Mouse (Mus musculus): ENCODE data around the gene Racgap1. TPM values are rescaled to one million over a fixed set of nuclear protein-coding genes. Genes with fewer than 3 reads are reported as not detected.
A peak's percentile ranks its signal among the peaks of the same experiment; 100 is the strongest.

The Racgap1 gene
- polyA plus RNA-seq, 1 experiment from 2014 or later, result 69.2 TPM

DNA sequence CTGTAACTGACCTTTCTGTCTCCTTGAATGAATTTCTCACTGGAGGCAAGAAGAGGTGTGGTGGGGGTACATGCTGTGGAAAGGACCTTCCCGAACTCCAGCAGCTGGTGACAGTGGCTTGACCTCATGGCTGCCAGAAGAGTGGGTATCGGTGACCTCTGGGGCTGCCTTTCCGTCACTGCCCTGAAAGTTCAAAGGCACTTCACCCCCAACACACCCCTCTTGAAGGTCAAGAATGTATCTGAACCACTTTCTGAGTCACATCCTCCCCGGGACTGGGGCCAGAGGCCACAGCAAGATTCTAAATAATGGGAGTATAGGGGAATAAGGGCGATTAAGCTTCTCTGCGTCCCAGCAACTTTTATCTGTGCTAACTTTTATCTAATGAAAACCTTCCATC, 65.7 kb downstream of the Racgap1 start:
- Histone ChIP-seq H3K4me1 (replicated peaks) (peaks cover 9% of the 10 kb centered on the region; the same call in 1 of the 2 replicates), H3K9ac (no peak overlapping the region), H3K27ac (no peak overlapping the region), H3K4me2 (no peak overlapping the region), H3K36me3 (no peaks in the 10 kb centered on the region), H3K27me3 (peaks cover 99% of the 10 kb centered on the region), H3K9me3 (replicated peaks) (no peaks in the 10 kb centered on the region), H3K4me3 (replicated peaks) (no peak overlapping the region)
- WGBS (ENCODE audit: insufficient replicate concordance), result 50% methylated on average over 6 of the region's 6 CpGs
- no peak for ATAC-seq (ENCODE audit: low read depth)
- DNase-seq, result no peak

DNA sequence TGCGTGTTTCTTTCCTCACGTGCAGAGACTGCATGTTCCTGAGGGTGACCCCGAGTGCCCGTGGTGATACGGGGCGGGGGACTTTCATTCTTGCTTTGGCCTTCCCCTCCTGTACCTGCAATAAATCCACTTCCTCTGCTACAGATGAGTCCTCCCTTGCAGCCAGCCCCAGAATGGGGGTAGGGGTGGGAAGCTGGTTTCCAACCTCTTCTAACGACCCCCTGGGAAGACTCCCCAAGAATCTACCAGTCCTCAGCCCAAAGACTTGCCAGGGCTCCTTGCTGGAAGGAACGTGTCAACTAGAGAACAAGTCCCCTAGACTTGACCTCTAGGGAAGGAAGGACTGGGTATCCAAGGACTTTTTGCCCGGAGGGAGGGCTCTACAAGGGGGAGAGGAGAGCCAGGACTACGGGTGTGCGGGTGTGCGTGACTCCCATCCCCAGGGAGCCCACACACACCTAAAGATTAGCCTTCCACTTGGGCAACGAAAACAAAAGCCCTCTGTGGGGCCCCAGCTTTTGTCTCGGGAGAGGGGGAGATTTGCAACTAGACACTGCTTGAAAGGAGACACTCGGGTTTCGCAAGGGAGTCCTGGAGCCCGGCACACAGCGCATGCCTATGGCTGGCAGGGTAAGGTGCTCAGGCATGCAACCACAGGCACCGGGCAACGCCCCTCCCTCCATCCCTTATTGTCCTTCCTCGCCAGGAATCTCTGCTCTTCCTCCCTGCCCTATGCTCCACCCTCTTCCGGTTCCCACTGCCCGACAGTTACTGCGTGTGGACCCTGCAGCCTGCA, 66.9 kb downstream of the Racgap1 start:
- no peak overlapping the region for H3K27ac ChIP-seq
- no peak overlapping the region for H3K9ac ChIP-seq
- H3K9me3 ChIP-seq (replicated peaks), result no peaks in the 10 kb centered on the region
- H3K27me3 ChIP-seq, result peaks cover 98% of the 10 kb centered on the region
- no peak overlapping the region for H3K4me3 ChIP-seq (replicated peaks)
- WGBS (ENCODE audit: insufficient replicate concordance), result 3% methylated on average over 24 of the region's 24 CpGs
- no peak for ATAC-seq (ENCODE audit: low read depth)
- H3K4me2 ChIP-seq, result peak overlapping the region; percentile 6
- H3K4me1 ChIP-seq (replicated peaks), result peaks cover 9% of the 10 kb centered on the region; the same call in 1 of the 2 replicates
- no peak for DNase-seq
- H3K36me3 ChIP-seq, result no peaks in the 10 kb centered on the region

DNA sequence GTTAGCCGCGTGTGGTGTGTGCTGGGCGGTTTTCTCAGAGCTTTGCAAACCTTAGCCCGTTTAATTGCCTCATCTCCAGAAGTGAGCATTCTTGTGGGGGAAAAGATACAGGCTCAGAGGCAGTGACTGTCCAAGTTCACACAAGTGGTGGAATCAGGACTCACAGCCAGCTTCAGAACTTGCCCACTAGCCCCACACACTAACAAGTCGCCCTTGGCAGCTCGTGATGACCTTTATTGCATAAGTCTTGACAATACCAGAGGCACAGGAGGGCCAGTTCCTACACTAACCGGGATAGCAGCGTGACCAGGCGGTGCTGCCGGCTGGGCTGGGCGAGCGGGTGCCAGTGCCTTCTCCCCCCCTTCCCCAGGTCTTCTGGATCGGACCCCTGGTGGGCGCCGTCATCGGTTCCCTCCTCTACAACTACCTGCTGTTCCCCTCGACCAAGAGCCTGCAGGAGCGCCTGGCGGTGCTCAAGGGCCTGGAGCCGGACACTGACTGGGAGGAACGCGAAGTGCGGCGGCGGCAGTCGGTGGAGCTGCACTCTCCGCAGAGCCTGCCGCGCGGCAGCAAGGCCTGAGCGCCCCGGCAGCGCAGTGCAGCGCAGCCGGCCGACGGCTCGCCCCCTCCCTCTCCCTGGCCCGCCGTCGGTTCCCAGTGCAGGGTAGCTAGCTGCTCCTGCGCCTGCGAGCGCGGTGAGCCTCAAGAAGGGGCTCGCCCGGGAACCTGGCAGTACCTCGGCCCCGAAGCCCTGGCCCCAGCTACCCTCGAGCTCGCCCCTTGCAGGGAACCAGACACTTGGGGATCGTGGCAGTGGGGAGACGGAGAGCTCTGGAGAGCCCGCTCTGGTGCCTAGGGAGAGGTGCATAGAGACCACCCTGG, 67.8 kb downstream of the Racgap1 start:
- Histone ChIP-seq H3K36me3 (no peaks in the 10 kb centered on the region), H3K9me3 (replicated peaks) (no peaks in the 10 kb centered on the region), H3K9ac (no peak overlapping the region), H3K4me1 (replicated peaks) (peaks cover 9% of the 10 kb centered on the region; the same call in 1 of the 2 replicates), H3K4me3 (replicated peaks) (peak overlapping the region; percentile 14; the same call in 1 of the 2 replicates), H3K27me3 (peaks cover 98% of the 10 kb centered on the region), H3K4me2 (peak overlapping the region; percentile 41), H3K27ac (no peak overlapping the region)
- 4% methylated on average over 52 of the region's 54 CpGs for WGBS (ENCODE audit: insufficient replicate concordance)
- ATAC-seq (ENCODE audit: low read depth) (no peak), DNase-seq (no peak)

DNA sequence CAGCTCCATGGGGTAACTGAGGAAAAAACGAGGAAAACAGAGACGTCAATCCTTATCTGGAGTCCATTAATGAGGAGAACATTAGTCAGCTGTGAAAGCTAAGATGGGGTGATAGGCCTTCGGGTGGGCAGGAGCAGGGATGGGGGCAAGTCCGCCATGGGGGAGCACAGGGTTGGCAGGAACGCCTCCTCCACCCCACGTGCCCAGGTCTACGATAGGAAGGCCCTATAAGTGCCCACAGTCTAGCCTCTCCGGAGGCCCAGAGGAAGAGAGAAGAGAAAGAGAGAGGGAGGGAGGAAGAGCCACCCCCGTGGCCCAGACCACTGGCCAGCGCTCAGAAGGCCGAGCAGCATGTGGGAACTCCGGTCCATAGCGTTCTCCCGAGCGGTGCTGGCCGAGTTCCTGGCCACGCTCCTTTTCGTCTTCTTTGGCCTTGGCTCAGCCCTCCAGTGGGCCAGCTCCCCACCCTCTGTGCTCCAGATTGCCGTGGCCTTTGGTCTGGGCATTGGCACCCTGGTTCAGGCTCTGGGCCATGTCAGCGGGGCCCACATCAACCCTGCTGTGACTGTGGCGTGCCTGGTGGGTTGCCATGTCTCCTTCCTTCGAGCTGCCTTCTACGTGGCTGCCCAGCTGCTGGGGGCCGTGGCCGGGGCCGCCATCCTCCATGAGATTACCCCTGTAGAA, 72.5 kb downstream of the Racgap1 start, which contains the start of gene Aqp2:
Gene Aqp2, plus strand, starts transcription at position 254 of the 684 bp plus-strand sequence.
- ATAC-seq (ENCODE audit: low read depth) (no peak), DNase-seq (no peak)
- H3K27me3 ChIP-seq, result peaks cover 78% of the 10 kb centered on the region
- no peaks in the 10 kb centered on the region for H3K36me3 ChIP-seq
- H3K9me3 ChIP-seq (replicated peaks), result no peaks in the 10 kb centered on the region
- H3K9ac ChIP-seq, result no peak within 1 kb of the TSS
- H3K27ac ChIP-seq, result no peak within 1 kb of the TSS
- H3K4me3 ChIP-seq (replicated peaks), result no peak within 1 kb of the TSS
- no peak within 1 kb of the TSS for H3K4me2 ChIP-seq
- H3K4me1 ChIP-seq (replicated peaks), result no peaks in the 10 kb centered on the region
- WGBS (ENCODE audit: insufficient replicate concordance), result 67% methylated on average over 26 of the region's 26 CpGs

Other genes with a start within 250 kb of the Racgap1 start
- 0.85 and 1.1 TPM in 2 replicates for gene Nckap5l, start 193.9 kb downstream of the Racgap1 start, polyA plus RNA-seq (2015; fragmentation: Nextera tagmentation; extraction: Ambion mirVana)
- 7.3 and 7.4 TPM in 2 replicates for gene Bcdin3d, start 176.9 kb downstream of the Racgap1 start, polyA plus RNA-seq (2015; fragmentation: Nextera tagmentation; extraction: Ambion mirVana)
- gene Faim2, start 123.5 kb downstream of the Racgap1 start, polyA plus RNA-seq (2015; fragmentation: Nextera tagmentation; extraction: Ambion mirVana), result 0.06 and 0.16 TPM in 2 replicates
- gene Aqp2, start 72.6 kb downstream of the Racgap1 start, polyA plus RNA-seq (2015; fragmentation: Nextera tagmentation; extraction: Ambion mirVana), result not detected in 2 replicates
- gene Aqp5, start 60.9 kb downstream of the Racgap1 start, polyA plus RNA-seq (2015; fragmentation: Nextera tagmentation; extraction: Ambion mirVana), result 0.08 and 0.24 TPM in 2 replicates
- gene Aqp6, start 50.3 kb downstream of the Racgap1 start, polyA plus RNA-seq (2015; fragmentation: Nextera tagmentation; extraction: Ambion mirVana), result not detected in 2 replicates
- gene Asic1, start 18.7 kb upstream of the Racgap1 start, polyA plus RNA-seq (2015; fragmentation: Nextera tagmentation; extraction: Ambion mirVana), result 0.53 and 0.57 TPM in 2 replicates
- 7.1 TPM in 2 replicates for gene Smarcd1, start 50.5 kb upstream of the Racgap1 start, polyA plus RNA-seq (2015; fragmentation: Nextera tagmentation; extraction: Ambion mirVana)
- not detected in 2 replicates for gene Gm17349, start 53.8 kb upstream of the Racgap1 start, polyA plus RNA-seq (2015; fragmentation: Nextera tagmentation; extraction: Ambion mirVana)
- gene Gpd1, start 65.9 kb upstream of the Racgap1 start, polyA plus RNA-seq (2015; fragmentation: Nextera tagmentation; extraction: Ambion mirVana), result 11.5 and 13.9 TPM in 2 replicates
- 71.6 and 80.5 TPM in 2 replicates for gene Cox14, start 74.0 kb upstream of the Racgap1 start, polyA plus RNA-seq (2015; fragmentation: Nextera tagmentation; extraction: Ambion mirVana)
- 11.2 and 11.7 TPM in 2 replicates for gene Cers5, start 121.2 kb upstream of the Racgap1 start, polyA plus RNA-seq (2015; fragmentation: Nextera tagmentation; extraction: Ambion mirVana)
- gene Lima1, start 223.8 kb upstream of the Racgap1 start, polyA plus RNA-seq (2015; fragmentation: Nextera tagmentation; extraction: Ambion mirVana), result 7.8 and 12.0 TPM in 2 replicates